In the genomic region with DNA sequence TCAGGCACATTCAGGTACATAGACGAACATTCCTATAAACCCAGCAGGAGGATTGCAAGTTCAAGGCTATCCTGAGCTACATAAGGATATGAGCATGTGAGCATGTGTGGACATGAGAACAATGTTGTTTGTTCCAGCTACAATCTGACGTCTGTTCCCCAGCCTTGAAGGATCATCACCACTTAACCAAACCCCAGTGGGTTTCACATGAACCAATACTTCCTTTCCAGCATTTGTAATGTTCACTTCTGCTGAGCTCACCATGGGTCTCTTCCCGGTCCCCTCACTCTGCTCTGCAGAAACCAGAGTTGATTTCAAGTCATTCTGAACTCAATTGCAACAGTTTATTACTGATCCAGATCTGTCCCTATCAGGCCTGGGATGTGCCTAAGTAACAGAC, we compare ENCODE assay signal across 21 mouse cellular contexts. TPM values are rescaled to one million over a fixed set of nuclear protein-coding genes. Genes with fewer than 3 reads are reported as not detected.
"Had no signal": no experiment of that assay in that cellular context is flagged by ENCODE, and none has a peak within 500 bp of the region (broad histone marks: within the 10 kb centered on the region; RNA-seq: fewer than 3 reads in every experiment).

No protein-coding gene starts in this region.

- H3K4me3 ChIP-seq: midbrain, embryonic 13.5 days; midbrain, embryonic 15.5 days; neural tube, embryonic 12.5 days had no signal

- H3K9me3 ChIP-seq: midbrain, embryonic 13.5 days; midbrain, embryonic 15.5 days; neural tube, embryonic 12.5 days had no signal

- H3K27me3 ChIP-seq: midbrain, embryonic 13.5 days; midbrain, embryonic 15.5 days; neural tube, embryonic 12.5 days had no signal

- H3K27ac ChIP-seq: liver, embryonic 14.5 days; midbrain, embryonic 13.5 days; midbrain, embryonic 15.5 days; neural tube, embryonic 12.5 days had no signal

- H3K36me3 ChIP-seq: midbrain, embryonic 13.5 days; midbrain, embryonic 15.5 days; neural tube, embryonic 12.5 days had no signal

- ATAC-seq: midbrain, embryonic 13.5 days; midbrain, embryonic 15.5 days had no signal

- DNase-seq: lung, adult 18-20 months; lung, embryonic 14.5 days; lung, postnatal 10 days; lung, postnatal 4 days; retina, postnatal 1 day; right cerebral cortex, adult 18-20 months; right cerebral cortex, postnatal 25 days; right cerebral cortex, postnatal 4 days; thymus, adult 18-20 months; thymus, postnatal 14 days; thymus, postnatal 36 days had no signal

- H3K4me1 ChIP-seq: midbrain, embryonic 13.5 days; midbrain, embryonic 15.5 days; neural tube, embryonic 12.5 days had no signal

RNA-seq across cellular contexts. Expression of a gene that starts 7.9 kb away (rescaled TPM):
- total RNA-seq: midbrain, postnatal 0 days had no signal
- polyA plus RNA-seq: lung, embryonic 14.5 days; lung, embryonic 16.5 days; midbrain, embryonic 11.5 days; midbrain, embryonic 13.5 days; midbrain, embryonic 15.5 days; midbrain, postnatal 0 days; neural tube, embryonic 12.5 days; neural tube, embryonic 14.5 days; stomach, embryonic 14.5 days; stomach, embryonic 16.5 days had no signal

RNA-seq across cellular contexts. Expression of a gene that starts 17.9 kb away (rescaled TPM):
- total RNA-seq: midbrain, postnatal 0 days had no signal
